Mouse (Mus musculus): ENCODE measurements around the gene Nsmf. TPM values are rescaled to one million over a fixed set of nuclear protein-coding genes. Genes with fewer than 3 reads are reported as not detected.

Gene Nsmf
- polyA plus RNA-seq, 1 experiment from 2014 or later: 129 TPM

- H3K4me3 ChIP-seq: no peak overlapping the region
- no peaks in the 10 kb centered on the region for H3K9me3 ChIP-seq (replicated peaks)
- no peaks in the 10 kb centered on the region for H3K36me3 ChIP-seq (ENCODE audit: poor library complexity, severe bottlenecking)
- WGBS: 80% methylated on average over 3 of the region's 3 CpGs
- no peak for ATAC-seq
- H3K9ac ChIP-seq: no peak overlapping the region
- H3K27me3 ChIP-seq: 0 out of 2 replicates have a peak, but pooled peaks cover 5% of the 10 kb centered on the region
- no peak overlapping the region for H3K27ac ChIP-seq
- no peak overlapping the region for H3K4me2 ChIP-seq
- H3K4me1 ChIP-seq: no peaks in the 10 kb centered on the region
These were observed 34.5 kb downstream of the Nsmf start for GRCm38 (mm10) chr2:25088636-25089035.

DNA sequence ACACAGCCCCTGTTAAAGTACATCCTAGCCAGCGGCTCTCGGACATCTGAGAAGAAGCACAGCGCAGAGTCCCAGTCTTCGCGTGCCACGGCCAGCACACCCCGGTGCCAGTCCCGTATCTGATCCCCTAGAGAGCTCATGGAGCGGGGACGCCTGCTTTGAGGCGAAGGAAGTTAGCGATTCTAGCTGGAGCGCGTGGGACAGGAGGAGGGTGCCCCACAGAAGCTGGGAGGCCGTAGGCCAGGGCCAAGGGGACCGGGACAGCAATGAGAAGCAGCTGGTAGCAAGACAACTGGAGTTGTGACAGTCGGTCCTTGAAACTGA is 40.6 kb downstream of the Nsmf start:
- no peak overlapping the region for H3K4me2 ChIP-seq
- WGBS: 44% methylated on average over 17 of the region's 17 CpGs
- no peak overlapping the region for H3K9ac ChIP-seq

DNA sequence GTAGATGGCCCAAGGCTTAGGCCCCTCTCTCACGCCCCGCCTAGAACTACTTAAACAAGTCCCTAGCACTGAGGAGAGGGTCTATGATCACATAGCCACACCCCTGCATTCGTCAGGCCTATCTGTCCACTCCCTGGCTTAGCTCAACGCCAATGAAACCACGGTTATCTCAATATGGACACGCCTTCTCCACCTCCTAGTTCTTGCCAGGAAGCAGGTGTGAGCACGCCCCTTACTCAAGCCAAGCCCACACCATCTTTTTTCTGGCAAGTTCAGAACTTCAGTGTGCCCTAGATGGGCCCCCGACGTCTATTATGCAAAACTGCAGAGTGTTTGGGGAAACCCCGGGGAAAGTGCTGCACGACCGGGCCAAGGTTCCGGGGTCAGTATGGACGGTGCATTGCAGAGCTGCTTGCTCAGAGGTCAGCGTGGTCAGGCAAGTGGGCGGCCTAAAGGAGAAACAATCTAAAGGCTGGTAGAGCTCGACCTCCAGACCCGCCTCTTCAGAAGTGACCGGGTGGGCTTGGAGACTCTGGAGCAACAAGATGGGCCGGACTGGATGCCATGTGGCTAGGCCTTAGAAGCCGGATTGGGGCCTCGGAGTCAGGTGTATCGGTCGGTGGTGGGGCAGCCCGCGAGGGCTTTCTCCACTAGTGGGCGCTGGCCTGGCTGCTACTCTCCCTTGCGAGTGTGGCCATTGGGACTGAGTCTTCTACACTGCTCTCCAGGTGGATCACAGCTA is 41.1 kb downstream of the Nsmf start, which contains the start of gene Noxa1:
Noxa1 (minus strand) TSS at position 41 of the 742 bp plus-strand sequence.
- H3K4me2 ChIP-seq: no peak within 1 kb of the TSS
- no peak for ATAC-seq
- peaks cover 15% of the 10 kb centered on the region for H3K4me1 ChIP-seq
- no peak within 1 kb of the TSS for H3K27ac ChIP-seq
- no peak within 1 kb of the TSS for H3K4me3 ChIP-seq
- no peak within 1 kb of the TSS for H3K9ac ChIP-seq
- no peaks in the 10 kb centered on the region for H3K9me3 ChIP-seq (replicated peaks)
- H3K27me3 ChIP-seq: peaks cover 8% of the 10 kb centered on the region
- WGBS: 54% methylated on average over 28 of the region's 28 CpGs
- H3K36me3 ChIP-seq (ENCODE audit: poor library complexity, severe bottlenecking): no peaks in the 10 kb centered on the region

More for the DNA sequence above, 40.6 kb downstream of the Nsmf start:
- no peak overlapping the region for H3K27ac ChIP-seq
- no peaks in the 10 kb centered on the region for H3K36me3 ChIP-seq (ENCODE audit: poor library complexity, severe bottlenecking)
- H3K9me3 ChIP-seq (replicated peaks): no peaks in the 10 kb centered on the region
- H3K27me3 ChIP-seq: peaks cover 8% of the 10 kb centered on the region
- peaks cover 10% of the 10 kb centered on the region for H3K4me1 ChIP-seq
- ATAC-seq: no peak
- H3K4me3 ChIP-seq: no peak overlapping the region

DNA sequence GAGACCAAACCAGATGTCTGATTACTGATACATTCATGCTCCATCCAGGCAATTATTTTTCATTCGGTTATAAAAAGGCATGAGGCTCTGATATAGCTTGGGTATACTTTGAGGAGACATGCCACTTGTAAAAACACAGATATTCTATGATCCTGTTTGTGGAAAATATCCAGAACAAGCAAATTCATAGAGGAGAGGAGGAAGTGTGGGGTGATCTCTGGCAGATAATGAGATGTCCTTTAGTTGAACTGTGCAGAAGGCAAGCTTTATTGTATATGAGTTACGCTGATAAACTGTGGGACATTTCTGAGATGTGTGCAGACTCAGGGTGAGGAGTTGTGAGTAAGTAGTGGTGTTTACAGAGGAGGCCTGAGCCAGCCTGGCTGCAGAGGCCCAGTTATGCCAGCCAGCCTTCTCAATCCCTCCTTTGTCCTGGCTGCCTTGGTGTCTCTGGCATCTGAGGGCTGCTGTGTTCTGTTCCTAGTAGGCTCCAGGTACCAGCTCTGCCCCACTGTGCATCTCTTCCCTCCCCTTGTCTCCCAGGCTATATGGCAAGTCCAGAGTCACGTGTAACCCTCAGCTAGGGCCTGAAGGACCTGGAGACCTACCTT is 44.0 kb downstream of the Nsmf start:
- no peaks in the 10 kb centered on the region for H3K9me3 ChIP-seq (replicated peaks)
- peaks cover 18% of the 10 kb centered on the region for H3K4me1 ChIP-seq
- no peak overlapping the region for H3K27ac ChIP-seq
- 90% methylated on average over 3 of the region's 3 CpGs for WGBS
- H3K9ac ChIP-seq: no peak overlapping the region
- H3K4me2 ChIP-seq: no peak overlapping the region
- no peaks in the 10 kb centered on the region for H3K36me3 ChIP-seq (ENCODE audit: poor library complexity, severe bottlenecking)
- H3K4me3 ChIP-seq: no peak overlapping the region
- ATAC-seq: no peak
- H3K27me3 ChIP-seq: peaks cover 2% of the 10 kb centered on the region

GRCm38 (mm10) chr2:25098956-25099355 is 44.8 kb downstream of the Nsmf start:
- Histone ChIP-seq H3K9me3 (replicated peaks) (no peaks in the 10 kb centered on the region), H3K9ac (no peak overlapping the region), H3K4me1 (peaks cover 18% of the 10 kb centered on the region), H3K4me2 (no peak overlapping the region), H3K4me3 (no peak overlapping the region), H3K27ac (peak overlapping the region; percentile 16; the same call in 1 of the 2 replicates), H3K36me3 (ENCODE audit: poor library complexity, severe bottlenecking) (no peaks in the 10 kb centered on the region), H3K27me3 (peaks cover 2% of the 10 kb centered on the region)
- WGBS: 41% methylated on average over 5 of the region's 5 CpGs
- peak; percentile 61; the same call in 1 of the 2 replicates for ATAC-seq

GRCm38 (mm10) chr2:25099703-25100102 is 45.5 kb downstream of the Nsmf start:
- no peaks in the 10 kb centered on the region for H3K36me3 ChIP-seq (ENCODE audit: poor library complexity, severe bottlenecking)
- no peak overlapping the region for H3K9ac ChIP-seq
- ATAC-seq: peak; percentile 71; the same call in 1 of the 2 replicates
- peak overlapping the region; percentile 16; the same call in 1 of the 2 replicates for H3K27ac ChIP-seq
- peaks cover 1% of the 10 kb centered on the region; the same call in 1 of the 2 replicates for H3K27me3 ChIP-seq
- no peak overlapping the region for H3K4me2 ChIP-seq
- H3K9me3 ChIP-seq (replicated peaks): no peaks in the 10 kb centered on the region
- no peak overlapping the region for H3K4me3 ChIP-seq
- 55% methylated on average over 3 of the region's 3 CpGs for WGBS
- H3K4me1 ChIP-seq: peaks cover 18% of the 10 kb centered on the region

DNA sequence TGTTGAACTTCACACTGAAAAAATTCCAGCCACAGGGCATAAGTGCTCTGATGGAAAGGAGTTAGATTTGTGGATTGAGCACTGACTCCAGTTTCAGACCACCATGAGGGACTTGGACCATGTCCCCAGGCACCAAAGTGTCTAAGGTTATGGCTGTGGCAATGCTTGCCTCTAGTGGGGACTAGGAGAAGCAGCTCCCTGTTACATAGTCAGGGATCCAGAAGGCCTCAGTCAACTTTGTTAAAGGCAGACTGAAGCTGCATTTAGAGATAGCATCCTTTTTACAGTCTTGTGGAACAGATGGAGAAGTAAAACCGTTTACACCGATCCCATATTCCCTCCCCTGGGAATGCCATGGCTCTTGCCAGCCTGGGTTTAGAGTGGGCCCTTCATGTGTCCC is 50.0 kb downstream of the Nsmf start:
- Histone ChIP-seq H3K4me1 (peaks cover 21% of the 10 kb centered on the region), H3K9me3 (replicated peaks) (no peaks in the 10 kb centered on the region), H3K4me2 (no peak overlapping the region), H3K27me3 (no peaks in the 10 kb centered on the region), H3K4me3 (no peak overlapping the region), H3K36me3 (ENCODE audit: poor library complexity, severe bottlenecking) (no peaks in the 10 kb centered on the region), H3K27ac (no peak overlapping the region), H3K9ac (no peak overlapping the region)
- 93% methylated on average over 2 of the region's 2 CpGs for WGBS
- ATAC-seq: no peak

GRCm38 (mm10) chr2:25106045-25106444 is 51.9 kb downstream of the Nsmf start:
- H3K27me3 ChIP-seq: no peaks in the 10 kb centered on the region
- no peak overlapping the region for H3K9ac ChIP-seq
- no peak for ATAC-seq
- H3K4me1 ChIP-seq: 0 out of 2 replicates have a peak, but pooled peaks cover 6% of the 10 kb centered on the region
- no peaks in the 10 kb centered on the region for H3K9me3 ChIP-seq (replicated peaks)
- H3K27ac ChIP-seq: no peak overlapping the region
- H3K36me3 ChIP-seq (ENCODE audit: poor library complexity, severe bottlenecking): no peaks in the 10 kb centered on the region
- 77% methylated on average over 3 of the region's 3 CpGs for WGBS
- no peak overlapping the region for H3K4me3 ChIP-seq
- no peak overlapping the region for H3K4me2 ChIP-seq

DNA sequence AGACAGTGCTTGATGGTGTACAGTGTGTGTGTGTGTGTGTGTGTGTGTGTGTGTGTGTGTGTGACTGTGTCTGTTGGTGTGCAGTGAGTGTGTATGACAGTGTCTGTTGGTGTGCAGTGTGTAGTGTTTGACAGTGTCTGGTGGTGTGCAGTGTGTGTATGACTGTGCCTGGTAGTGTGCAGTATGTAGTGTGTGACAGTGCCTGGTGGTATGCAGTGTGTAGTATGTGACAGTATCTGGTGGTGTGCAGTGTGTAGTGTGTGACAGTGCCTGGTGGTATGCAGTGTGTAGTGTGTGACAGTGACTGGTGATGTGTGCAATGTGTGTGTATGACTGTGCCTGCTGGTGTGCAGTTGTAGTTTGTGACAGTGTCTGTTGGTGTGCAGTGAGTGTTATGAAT is 55.3 kb downstream of the Nsmf start:
- Histone ChIP-seq H3K9ac (no peak overlapping the region), H3K27me3 (no peaks in the 10 kb centered on the region), H3K9me3 (replicated peaks) (no peaks in the 10 kb centered on the region), H3K36me3 (ENCODE audit: poor library complexity, severe bottlenecking) (no peaks in the 10 kb centered on the region), H3K4me1 (0 out of 2 replicates have a peak, but pooled peaks cover 12% of the 10 kb centered on the region), H3K4me2 (no peak overlapping the region), H3K4me3 (no peak overlapping the region), H3K27ac (no peak overlapping the region)
- ATAC-seq: no peak

- Histone ChIP-seq H3K4me3 (no peak overlapping the region), H3K4me1 (0 out of 2 replicates have a peak, but pooled peaks cover 12% of the 10 kb centered on the region), H3K27me3 (no peaks in the 10 kb centered on the region), H3K36me3 (ENCODE audit: poor library complexity, severe bottlenecking) (no peaks in the 10 kb centered on the region), H3K4me2 (no peak overlapping the region), H3K27ac (no peak overlapping the region), H3K9me3 (replicated peaks) (no peaks in the 10 kb centered on the region), H3K9ac (no peak overlapping the region)
- no peak for ATAC-seq
These were observed 56.5 kb downstream of the Nsmf start for GRCm38 (mm10) chr2:25110505-25111183.

DNA sequence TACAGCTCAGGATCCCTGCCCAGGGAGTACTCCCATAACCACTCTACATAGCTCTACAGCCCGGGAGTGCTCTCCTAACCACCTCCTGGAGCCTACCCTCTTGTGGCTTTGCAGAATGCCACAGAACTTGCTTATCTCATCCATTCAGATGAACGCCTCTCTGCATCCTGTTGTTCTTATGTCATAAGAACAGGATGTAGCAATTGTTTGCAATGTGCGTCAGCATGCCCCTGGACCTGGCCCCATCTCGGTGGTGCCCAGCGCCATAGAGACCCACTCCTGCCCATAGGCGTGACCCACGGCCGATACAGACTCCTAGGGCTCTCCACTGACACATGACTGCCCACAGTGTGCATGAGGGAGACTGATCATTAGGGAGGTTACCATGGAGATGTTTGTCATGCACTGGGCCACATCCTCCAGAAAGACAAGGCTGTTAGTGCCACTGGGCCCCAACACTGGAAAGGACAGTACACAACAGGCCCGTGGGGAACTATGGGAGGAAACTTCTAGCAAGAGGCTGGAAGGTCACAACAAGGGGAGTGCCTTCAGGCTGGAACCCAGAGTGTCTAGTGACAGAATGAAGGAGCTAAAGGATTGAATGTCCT is 57.1 kb downstream of the Nsmf start:
- Histone ChIP-seq H3K4me2 (no peak overlapping the region), H3K4me1 (0 out of 2 replicates have a peak, but pooled peaks cover 11% of the 10 kb centered on the region), H3K36me3 (ENCODE audit: poor library complexity, severe bottlenecking) (no peaks in the 10 kb centered on the region), H3K27me3 (no peaks in the 10 kb centered on the region), H3K9ac (no peak overlapping the region), H3K27ac (no peak overlapping the region), H3K9me3 (replicated peaks) (no peaks in the 10 kb centered on the region), H3K4me3 (no peak overlapping the region)
- 60% methylated on average over 9 of the region's 9 CpGs for WGBS
- no peak for ATAC-seq

All from forebrain, embryonic 13.5 days (tissue).